Mouse (Mus musculus) adrenal gland (tissue): ENCODE results near the gene Serpina16.

Experiments used
- intact Hi-C: fragments of 180-260 bp; cut with DNase I; formaldehyde crosslinking; loops from one replicate; pipeline ENCODE4 v1.15.1; 2025

The Serpina16 gene

DNA sequence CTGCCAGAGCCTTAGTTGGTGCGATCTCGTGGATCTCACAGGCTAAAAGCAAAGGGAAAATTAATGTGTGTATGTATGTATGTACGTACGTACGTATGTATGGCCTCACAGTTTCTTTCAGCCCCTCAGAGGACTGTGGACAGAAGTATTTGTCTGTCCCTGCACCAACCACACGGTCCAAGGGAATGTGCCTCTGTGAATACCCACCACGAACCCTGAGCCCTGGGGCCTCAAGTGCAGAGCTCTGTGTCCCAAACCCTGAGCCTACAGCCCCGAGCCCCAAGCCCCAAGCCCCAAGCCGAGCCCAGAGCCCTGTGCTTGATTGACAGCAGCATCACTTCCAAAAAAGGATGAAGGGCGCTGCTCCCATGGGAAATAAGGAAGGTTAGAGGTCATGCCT, 17.9 kb downstream of the Serpina16 start:
- intact Hi-C loops, result no loop called here

DNA sequence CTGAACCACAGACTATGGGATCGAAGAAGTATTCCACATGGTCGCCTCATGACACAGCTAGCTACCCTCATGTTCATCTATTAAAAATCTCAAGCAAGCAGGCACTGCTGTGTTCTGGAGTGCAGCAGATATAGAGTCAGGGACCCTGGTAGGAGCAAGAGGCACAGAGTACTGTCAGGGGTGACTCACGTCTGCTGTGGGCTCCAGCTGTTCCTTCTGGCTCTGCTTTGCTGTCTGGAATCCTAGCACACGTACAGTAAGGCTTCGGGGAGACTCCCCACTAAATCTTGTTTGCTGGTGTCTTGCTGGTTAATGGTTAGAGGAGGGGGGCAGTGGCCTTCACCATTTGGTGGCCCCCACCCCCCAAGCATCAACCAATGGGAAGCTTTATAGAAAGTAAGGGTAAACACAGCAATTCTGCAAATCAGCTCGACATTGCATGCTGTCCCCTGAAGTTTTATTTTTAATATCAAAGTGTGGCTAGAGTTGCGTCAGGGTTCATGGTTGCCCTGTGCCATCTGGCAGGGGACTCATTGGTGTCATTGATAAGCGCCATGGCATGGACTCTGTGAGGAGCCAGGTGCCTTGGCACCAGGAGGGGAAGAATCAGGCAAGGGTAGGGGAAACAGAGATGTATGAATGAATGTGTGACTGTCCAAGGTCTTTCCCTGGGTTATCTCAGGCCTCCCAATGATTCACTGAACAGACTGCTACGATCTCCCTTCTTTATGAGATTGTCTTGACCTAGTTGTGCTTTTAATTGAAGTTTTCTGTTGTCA, 18.9 kb downstream of the Serpina16 start, which contains the start of gene Serpina6:
Serpina6 (minus strand) TSS at position 365 of the 779 bp plus-strand sequence.
- intact Hi-C loops, result no loop called here

DNA sequence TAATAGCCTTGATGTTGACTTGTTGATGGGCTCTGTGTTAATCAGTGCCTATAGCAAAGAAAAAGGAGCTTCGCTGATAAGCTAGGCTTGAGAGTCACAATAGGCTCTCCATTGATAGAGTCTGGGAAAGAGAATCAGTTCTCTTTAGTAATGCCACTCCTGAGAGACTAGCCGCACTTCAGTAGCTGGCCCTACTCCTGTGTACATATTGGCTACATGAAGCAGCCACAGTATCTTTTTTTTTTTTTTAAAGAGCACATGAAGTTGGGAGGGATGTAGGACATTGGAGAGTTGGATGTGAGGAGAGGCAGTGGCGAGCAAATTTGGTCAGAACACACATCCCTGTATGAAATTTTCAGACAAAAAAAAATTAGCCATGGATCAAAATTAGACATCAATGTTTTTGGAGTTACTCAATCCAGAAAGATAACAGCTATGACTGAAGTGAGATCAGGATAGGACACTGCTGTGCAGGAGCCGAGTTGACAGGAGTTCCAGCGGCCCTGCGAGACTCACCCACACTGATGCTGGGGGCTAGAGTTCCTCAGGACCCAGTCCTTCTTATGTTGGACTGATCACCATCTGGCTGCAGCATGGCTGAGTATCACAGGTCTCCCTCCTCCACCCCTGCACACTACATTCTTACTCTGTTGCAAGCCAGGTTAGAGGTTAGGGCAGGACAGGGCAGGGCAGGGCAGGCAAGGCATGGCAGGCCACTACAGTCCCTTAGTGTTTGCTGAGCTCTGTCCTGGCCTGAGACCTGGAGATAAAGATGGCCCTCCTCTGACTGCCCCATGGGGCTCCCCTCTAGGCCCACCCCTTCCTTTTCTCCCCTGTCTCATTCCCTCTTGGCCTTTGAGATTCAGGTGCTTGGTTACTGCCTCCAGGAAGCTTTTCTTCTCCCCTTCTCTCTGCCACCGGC, 20.6 kb downstream of the Serpina16 start:
- intact Hi-C loops, result no loop called here

DNA sequence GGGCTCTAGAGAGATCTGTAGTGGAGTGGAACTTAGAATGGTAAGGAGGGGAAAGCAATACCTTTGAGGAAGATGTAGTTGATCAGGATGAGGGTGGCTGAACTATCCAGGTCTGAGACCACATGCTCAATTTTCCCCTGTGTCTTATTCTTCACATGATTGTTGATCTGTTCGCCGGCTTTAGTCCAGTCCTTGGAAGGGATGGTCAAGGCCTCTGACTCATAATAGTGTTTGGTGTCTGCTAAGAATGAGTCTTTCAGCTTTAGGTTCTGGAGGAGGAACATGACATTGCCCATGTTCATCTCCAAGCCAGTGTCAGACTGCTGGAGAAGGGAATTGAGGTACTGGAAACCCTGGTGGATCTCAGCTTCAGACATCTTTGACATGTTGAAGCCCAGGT, 22.1 kb downstream of the Serpina16 start:
- intact Hi-C loops, result no loop called here

DNA sequence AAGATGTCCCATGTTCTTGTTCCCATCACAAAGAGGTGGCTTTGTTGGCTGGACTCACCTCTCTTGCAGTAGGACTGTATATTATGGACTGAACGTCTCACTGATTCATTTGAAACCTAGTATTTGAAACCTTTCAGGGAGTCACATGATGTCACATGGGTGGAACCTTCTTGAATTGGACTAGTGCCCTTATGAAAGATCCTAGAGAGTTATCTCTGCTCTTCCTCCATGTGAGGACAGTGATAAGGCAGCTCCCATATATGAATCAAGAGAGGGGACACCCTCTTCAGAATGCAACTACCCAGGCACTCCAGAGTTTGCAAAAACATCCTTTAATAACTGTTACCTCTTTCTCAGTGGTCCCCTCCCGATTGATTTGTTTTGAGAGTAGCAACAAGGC, 29.6 kb downstream of the Serpina16 start:
- intact Hi-C loops, result no loop called here

DNA sequence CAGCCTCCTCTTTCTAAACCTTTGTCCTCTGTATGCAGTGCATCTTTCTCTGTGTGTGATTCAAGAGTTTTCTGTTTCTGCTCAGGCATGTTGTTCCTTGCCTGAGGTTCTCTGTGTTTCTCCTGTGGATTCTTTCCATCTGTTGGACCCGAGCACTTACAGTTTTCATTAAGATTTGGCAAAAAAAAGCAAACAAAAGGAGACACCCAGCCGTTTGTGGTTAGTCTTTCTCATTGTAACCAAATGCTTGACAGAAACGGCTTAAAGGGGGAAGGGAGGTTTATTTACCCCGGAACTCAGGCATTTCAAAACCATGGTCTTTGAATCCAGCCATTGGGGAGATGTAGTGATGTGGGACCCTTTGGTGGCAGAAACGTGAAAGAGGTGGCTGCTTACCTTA, 31.3 kb downstream of the Serpina16 start:
- intact Hi-C loops, result loop anchor here (5.0 kb wide), 2 partner anchors 97 to 147 kb away; no protein-coding TSS in a partner anchor

DNA sequence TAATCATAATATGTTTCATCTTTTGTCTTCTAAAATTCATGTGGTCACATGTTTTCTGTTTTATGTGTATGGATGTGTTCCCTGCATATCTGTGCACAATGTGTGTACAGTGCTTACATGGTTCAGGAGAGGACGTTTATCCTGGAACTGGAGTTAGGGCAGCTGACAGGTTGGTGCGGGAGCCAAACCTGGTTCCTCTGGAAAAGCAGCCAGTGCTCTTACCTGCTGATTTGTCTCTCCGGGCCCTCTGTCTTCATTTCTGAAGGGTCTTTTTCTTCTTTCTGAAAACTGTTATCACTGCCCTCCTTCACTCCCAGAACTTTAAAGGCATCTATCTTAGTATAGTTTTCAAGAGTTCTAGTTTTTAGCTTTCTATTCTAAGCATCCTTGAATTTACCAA, 32.1 kb downstream of the Serpina16 start:
- intact Hi-C loops, result loop anchor here (5.0 kb wide), 2 partner anchors 97 to 147 kb away; no protein-coding TSS in a partner anchor

DNA sequence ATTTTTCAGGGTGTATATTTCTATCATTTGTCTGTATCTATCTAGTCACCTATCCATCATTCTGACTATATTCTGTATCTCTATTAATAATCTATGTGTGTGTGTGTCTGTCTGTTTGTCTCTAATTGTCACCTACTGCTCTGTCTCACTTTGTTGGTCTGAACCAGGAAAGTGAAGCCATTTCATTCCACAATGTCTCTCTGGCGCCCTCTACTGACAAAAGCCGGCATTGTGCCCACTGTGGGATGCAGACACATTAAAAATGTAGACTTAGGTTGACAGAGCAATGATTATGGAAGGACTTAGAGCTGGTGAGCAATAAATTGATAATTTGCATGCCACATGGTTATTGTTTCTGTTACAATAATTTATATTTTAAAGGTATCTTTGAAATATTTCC, 32.6 kb downstream of the Serpina16 start:
- intact Hi-C loops, result loop anchor here (5.0 kb wide), 2 partner anchors 96 to 146 kb away; no protein-coding TSS in a partner anchor

DNA sequence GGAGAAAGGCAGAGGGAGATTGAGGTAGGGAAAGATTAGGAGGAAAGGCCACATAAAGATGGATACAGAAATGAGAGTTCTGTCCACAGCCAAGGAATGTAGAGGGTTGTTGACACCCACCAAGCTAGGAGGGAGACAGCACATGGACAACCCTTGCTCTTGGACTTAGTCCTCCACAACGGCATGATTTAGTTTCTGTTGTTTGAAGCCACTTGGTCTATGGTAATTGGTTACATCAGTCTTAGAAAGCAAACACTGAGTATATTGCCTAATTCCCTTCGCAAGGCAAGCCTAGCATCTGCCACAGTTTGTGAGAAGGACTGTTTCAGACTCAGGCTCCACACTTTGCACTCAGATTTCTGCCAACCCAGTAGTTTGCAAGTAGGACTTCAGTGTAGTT, 40.1 kb downstream of the Serpina16 start:
- intact Hi-C loops, result no loop called here

DNA sequence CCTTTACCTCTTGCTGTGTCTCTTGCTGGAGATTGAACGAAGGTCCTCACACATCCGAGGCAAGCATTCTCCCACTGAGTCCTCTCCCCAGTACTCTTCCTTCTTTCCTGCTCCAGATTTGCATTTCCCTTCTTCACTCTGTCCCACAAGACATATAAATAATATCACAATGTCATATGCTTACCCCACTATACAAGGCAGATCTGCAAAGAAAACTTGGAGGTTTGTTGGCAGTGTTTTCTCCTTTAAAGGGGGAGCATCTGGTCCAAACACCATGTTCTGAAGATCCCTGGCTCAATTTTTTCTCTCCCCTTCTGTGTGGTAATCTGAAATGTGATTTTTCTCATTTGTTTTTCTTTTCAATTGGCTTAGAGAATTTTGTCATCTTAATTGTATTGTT, 41.5 kb downstream of the Serpina16 start:
- intact Hi-C loops, result no loop called here

DNA sequence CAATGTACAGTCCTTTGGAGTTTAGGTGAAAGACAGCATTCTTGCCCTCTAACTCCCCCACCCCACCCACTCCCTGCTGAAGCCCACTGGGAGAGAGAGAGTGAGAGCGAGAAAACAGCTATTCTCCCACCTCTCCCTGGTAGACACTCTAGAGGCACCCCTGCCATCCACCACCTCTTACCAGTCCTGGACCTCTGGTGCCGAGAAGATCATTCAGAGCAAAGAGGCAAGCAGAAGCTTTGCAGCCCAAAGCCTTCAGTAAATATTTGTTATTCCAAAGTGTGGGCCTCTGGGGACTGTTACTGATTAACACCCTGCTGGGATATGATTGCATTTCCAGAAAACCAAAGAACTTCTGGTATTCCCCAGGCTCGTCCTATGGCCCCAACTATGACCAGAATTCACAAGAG, 44.7 kb downstream of the Serpina16 start, which contains the start of gene Serpina10:
Serpina10 (minus strand) TSS at position 242 of the 410 bp plus-strand sequence.
- intact Hi-C loops, result no loop called here
